Mouse (Mus musculus) G1E (cell line): ENCODE data around the gene Lyst.

Experiments
- CTCF ChIP-seq: IDR thresholded peaks from 2 replicates; pipeline ENCODE4 v1.5.1; 2012; ENCODE audit warnings: low read depth, low read length, inconsistent platforms, mixed read lengths
- GATA1 ChIP-seq: IDR thresholded peaks from 2 replicates; pipeline ENCODE4 v1.6.1; 2012; ENCODE audit warnings: borderline replicate concordance, low read length, inconsistent platforms, mixed read lengths

DNA sequence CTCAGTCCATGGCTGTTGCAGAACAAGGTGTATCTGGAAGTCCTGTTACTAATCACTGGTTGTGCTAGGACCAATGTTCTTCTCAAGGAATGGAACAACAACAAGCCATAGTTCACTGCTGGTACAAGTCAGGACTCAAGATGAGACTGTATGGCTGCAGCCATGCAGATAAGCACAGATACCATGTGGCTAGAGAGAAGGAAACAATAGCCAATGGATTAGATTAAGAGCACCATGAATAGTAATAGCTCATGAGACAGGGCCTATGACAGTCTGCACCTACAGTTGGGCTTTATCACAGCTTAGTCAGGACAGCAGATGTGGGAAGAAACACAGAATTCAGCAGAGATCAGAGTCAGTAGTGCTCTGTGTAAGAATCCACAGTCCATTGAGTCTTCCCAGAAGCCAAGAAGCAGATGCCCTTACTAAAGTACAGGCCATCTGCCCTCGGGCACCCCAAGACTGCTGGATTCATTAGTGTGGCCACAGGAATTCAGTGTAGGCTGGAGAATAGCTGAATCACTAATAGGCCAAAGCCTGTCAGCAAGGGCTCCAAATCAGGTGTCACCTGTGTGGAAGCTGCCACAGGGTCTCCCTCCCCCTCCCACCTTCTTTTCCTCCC is 188.8 kb downstream of the Lyst start:
- no peak for TF ChIP-seq CTCF
- no peak for TF ChIP-seq GATA1
